Mouse (Mus musculus) mouse embryonic stem cell (cell line): Measurements from ENCODE around the gene Surf1.
"Not testable (repeated sequence)": the region's sequence is repeated elsewhere in the genome, so short reads cannot be mapped to it uniquely, and the experiment has no call there.

Source experiments
- in situ Hi-C, 2 experiments: fragments of 300-500 bp; cut with MboI; formaldehyde crosslinking; loops; 1 replicate in 1 of 2; 3 replicates in 1 of 2; pipeline ENCODE4 v1.14.3; 2019 to 2020; ENCODE audit warnings: low sequenced_read_pairs in 2 of 2, low pct_unique_long_range_greater_than_20kb in 1 of 2, mixed read lengths in 1 of 2; ENCODE audit not compliant: unreplicated experiment in 1 of 2

Gene Surf1

GRCm38 (mm10) chr2:26906431-26906830 is 9.9 kb downstream of the Surf1 start:
- in situ Hi-C loops = loop anchor here in 1 of 2 experiments (5.0 kb wide), 1 partner anchor 264 kb away; no protein-coding TSS in a partner anchor

- in situ Hi-C loops = loop anchor here in 1 of 2 experiments (5.0 kb wide), 1 partner anchor 264 kb away; no protein-coding TSS in a partner anchor
Observed at GRCm38 (mm10) chr2:26905936-26906335, 10.4 kb downstream of the Surf1 start.

GRCm38 (mm10) chr2:26903311-26903710 is 13.0 kb downstream of the Surf1 start:
- in situ Hi-C loops = no loop called here

GRCm38 (mm10) chr2:26902467-26903220 is 13.7 kb downstream of the Surf1 start, which contains the start of gene Surf6:
Gene Surf6, minus strand, starts transcription at chr2:26902879.
- in situ Hi-C loops = no loop called here

GRCm38 (mm10) chr2:26901834-26902400 is 14.4 kb downstream of the Surf1 start:
- in situ Hi-C loops = no loop called here

- in situ Hi-C loops = no loop called here
Observed at GRCm38 (mm10) chr2:26900731-26901130, 15.6 kb downstream of the Surf1 start.

- in situ Hi-C loops = no loop called here
Observed at GRCm38 (mm10) chr2:26895898-26896297, 20.4 kb downstream of the Surf1 start.

- in situ Hi-C loops = not testable (repeated sequence)
Observed at GRCm38 (mm10) chr2:26886170-26886569, 30.2 kb downstream of the Surf1 start.

GRCm38 (mm10) chr2:26885541-26885940 is 30.8 kb downstream of the Surf1 start:
- in situ Hi-C loops = not testable (repeated sequence)

GRCm38 (mm10) chr2:26878571-26878970 is 37.8 kb downstream of the Surf1 start:
- in situ Hi-C loops = no loop called here

GRCm38 (mm10) chr2:26870666-26871065 is 45.7 kb downstream of the Surf1 start:
- in situ Hi-C loops = no loop called here

- in situ Hi-C loops = no loop called here
Observed at GRCm38 (mm10) chr2:26864879-26865278, 51.5 kb downstream of the Surf1 start, which contains the start of gene Abo. Gene Abo, minus strand, starts transcription at chr2:26864979.
